8 mouse cellular contexts compared by ENCODE assay signal in the genomic region with DNA sequence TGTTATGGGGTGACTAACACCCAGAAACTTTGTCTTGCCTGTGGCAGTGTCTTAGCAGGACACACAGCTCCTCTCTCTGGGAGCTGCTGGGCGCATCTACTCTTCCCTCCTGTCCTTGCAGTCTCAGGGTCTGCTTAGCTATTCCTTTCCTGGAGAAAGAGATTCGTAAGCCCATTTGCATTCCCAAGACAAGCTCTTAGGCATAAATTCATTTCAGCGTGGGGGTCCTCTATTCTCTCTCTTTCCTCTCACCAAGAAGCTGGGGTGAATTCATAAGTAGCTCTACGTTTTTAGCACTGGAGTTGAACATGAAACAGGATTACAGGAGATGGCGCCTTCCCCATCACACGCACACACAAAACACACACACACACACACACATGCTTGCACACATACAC.
DNase-seq lines count a peak whose midpoint lies in the region; ATAC-seq and TF ChIP-seq lines count a peak whose summit lies in the region.
"Had no signal": no experiment of that assay in that cellular context is flagged by ENCODE, and none has a peak within 500 bp of the region (broad histone marks: within the 10 kb centered on the region; RNA-seq: fewer than 3 reads in every experiment).

No protein-coding gene starts in this region.

- peaks cover 58% of the 10 kb centered on the region for H3K4me1 ChIP-seq in forebrain, embryonic 14.5 days (ENCODE audit: control insufficient read depth, insufficient read depth, low read length)
- H3K4me1 ChIP-seq in hindbrain, embryonic 12.5 days: peaks cover 63% of the 10 kb centered on the region
- H3K4me1 ChIP-seq in limb, embryonic 10.5 days: peaks cover 56% of the 10 kb centered on the region

- H3K9ac ChIP-seq in forebrain, embryonic 14.5 days (ENCODE audit: low read length): 0 out of 2 replicates have a peak overlapping the region, but pooled peaks have one; percentile 17
- 0 out of 2 replicates have a peak overlapping the region, but pooled peaks have one; percentile 6 for H3K9ac ChIP-seq in hindbrain, embryonic 12.5 days

- WGBS in forebrain, embryonic 14.5 days: 46% methylated on average over 6 of the region's 6 CpGs
- 66% methylated on average over 6 of the region's 6 CpGs for WGBS in hindbrain, embryonic 12.5 days
- WGBS in limb, embryonic 10.5 days: 87% methylated on average over 6 of the region's 6 CpGs

- H3K27me3 ChIP-seq in forebrain, embryonic 14.5 days (replicated peaks; ENCODE audit: control insufficient read depth, insufficient read depth, low read length): no peaks in the 10 kb centered on the region
- H3K27me3 ChIP-seq in hindbrain, embryonic 12.5 days: no peaks in the 10 kb centered on the region
- H3K27me3 ChIP-seq in myocyte (ENCODE audit: control insufficient read depth, insufficient read depth, insufficient read length): no peaks in the 10 kb centered on the region
- no peaks in the 10 kb centered on the region for H3K27me3 ChIP-seq in limb, embryonic 10.5 days (ENCODE audit: low read depth, poor library complexity, severe bottlenecking)

- H3K79me2 ChIP-seq in myocyte (ENCODE audit: control insufficient read depth, insufficient read depth): peaks cover 11% of the 10 kb centered on the region

- H3K36me3 ChIP-seq in forebrain, embryonic 14.5 days (ENCODE audit: control insufficient read depth, insufficient read depth, low read length): no peaks in the 10 kb centered on the region
- H3K36me3 ChIP-seq in hindbrain, embryonic 12.5 days: no peaks in the 10 kb centered on the region
- no peaks in the 10 kb centered on the region for H3K36me3 ChIP-seq in myocyte (ENCODE audit: control insufficient read depth, insufficient read depth)
- peaks cover 18% of the 10 kb centered on the region; the same call in 1 of the 2 replicates for H3K36me3 ChIP-seq in limb, embryonic 10.5 days

- no peak overlapping the region for H3ac ChIP-seq in myocyte (ENCODE audit: control insufficient read depth, insufficient read length)

- H3K4me3 ChIP-seq in layer of hippocampus, adult 2 months: no peak overlapping the region
- no peak overlapping the region for H3K4me3 ChIP-seq in forebrain, embryonic 14.5 days (ENCODE audit: low read depth, low read length)
- H3K4me3 ChIP-seq in hindbrain, embryonic 12.5 days: no peak overlapping the region
- H3K4me3 ChIP-seq in myocyte: no peak overlapping the region
- no peak overlapping the region for H3K4me3 ChIP-seq in limb, embryonic 10.5 days

- TF ChIP-seq POLR2A in myocyte (IDR thresholded peaks at IDR 0.05; ENCODE audit: insufficient read length, low read depth): no peak

- TF ChIP-seq CTCF in layer of hippocampus, adult 2 months (conservative IDR thresholded peaks at IDR 0.05): no peak

- no peaks in the 10 kb centered on the region for H3K9me3 ChIP-seq in forebrain, embryonic 14.5 days (replicated peaks; ENCODE audit: control insufficient read depth, low read length)
- no peaks in the 10 kb centered on the region for H3K9me3 ChIP-seq in hindbrain, embryonic 12.5 days (replicated peaks)
- H3K9me3 ChIP-seq in limb, embryonic 10.5 days (replicated peaks): no peaks in the 10 kb centered on the region

- H3K27ac ChIP-seq in layer of hippocampus, adult 2 months: 0 out of 2 replicates have a peak overlapping the region, but pooled peaks have one; percentile 2
- H3K27ac ChIP-seq in forebrain, embryonic 14.5 days (ENCODE audit: low read depth, low read length): peak overlapping the region; percentile 55; the same call in 1 of the 2 replicates
- H3K27ac ChIP-seq in hindbrain, embryonic 12.5 days: peak overlapping the region; percentile 49; the same call in 1 of the 2 replicates
- H3K27ac ChIP-seq in limb, embryonic 10.5 days: no peak overlapping the region

- DNase-seq in layer of hippocampus, adult 2 months (ENCODE audit: low spot score in 2 of 2): no peak
- DNase-seq in layer of hippocampus, adult 8-10 months (ENCODE audit: low spot score in 2 of 2): no peak
- DNase-seq in forebrain, embryonic 14.5 days (ENCODE audit: low spot score): no peak
- DNase-seq in left cerebral cortex, adult 8-10 months (ENCODE audit: low spot score in 2 of 2): no peak
- no peak for DNase-seq in limb, embryonic 10.5 days (ENCODE audit: low spot score)
- DNase-seq: thymus, postnatal 36 days had no signal

- no peak for ATAC-seq in forebrain, embryonic 14.5 days
- no peak for ATAC-seq in hindbrain, embryonic 12.5 days (ENCODE audit: low FRiP score)

- 0 out of 2 replicates have a peak overlapping the region, but pooled peaks have one; percentile 7 for H3K4me2 ChIP-seq in forebrain, embryonic 14.5 days (ENCODE audit: low read length)
- H3K4me2 ChIP-seq in hindbrain, embryonic 12.5 days (replicated peaks): no peak overlapping the region
- peak overlapping the region; percentile 58 for H3K4me2 ChIP-seq in myocyte (ENCODE audit: low read depth)

TF ChIP-seq in myocyte, 11 proteins besides CTCF, POLR2A, EP300 and RAD21:
- TF ChIP-seq USF1 (IDR thresholded peaks at IDR 0.05; ENCODE audit: low read depth) (no peak), CEBPB (IDR thresholded peaks at IDR 0.05; ENCODE audit: insufficient read depth, poor library complexity, severe bottlenecking) (no peak), MAX (IDR thresholded peaks at IDR 0.05; ENCODE audit: low read depth) (no peak), TCF12 (IDR thresholded peaks at IDR 0.05; ENCODE audit: insufficient read depth, poor library complexity, severe bottlenecking) (no peak), POLR2AphosphoS2 (IDR thresholded peaks at IDR 0.05; ENCODE audit: insufficient read length, low read depth) (no peak), REST (IDR thresholded peaks at IDR 0.05; ENCODE audit: insufficient read depth, insufficient read length) (no peak), E2F4 (IDR thresholded peaks at IDR 0.05; ENCODE audit: insufficient read depth) (no peak), MYOG (IDR thresholded peaks at IDR 0.05; ENCODE audit: control insufficient read depth in 1 of 3, insufficient read depth in 1 of 3, insufficient read length in 2 of 3, low read depth in 2 of 3) (no peak), SRF (IDR thresholded peaks at IDR 0.05; ENCODE audit: control insufficient read depth, insufficient read length, low read depth) (no peak), TCF3 (IDR thresholded peaks at IDR 0.05; ENCODE audit: insufficient read length, low read depth) (no peak), MYOD1 (IDR thresholded peaks at IDR 0.05; ENCODE audit: control insufficient read depth in 1 of 3, insufficient read length in 2 of 3, low read depth in 2 of 3) (no peak)
